Mouse (Mus musculus) neutrophil, adult 5-6 weeks (primary cell): Measurements from ENCODE around the gene Kat8. TPM values are rescaled to one million over a fixed set of nuclear protein-coding genes. Genes with fewer than 3 reads are reported as not detected.
"Not testable (repeated sequence)": the region's sequence is repeated elsewhere in the genome, so short reads cannot be mapped to it uniquely, and the experiment has no call there.

ENCODE experiments used
- ATAC-seq: fragments of 151-379, 151-347 bp; 2 replicates; pipeline ENCODE4 v1.8.0; 2017; ENCODE audit warnings: mild to moderate bottlenecking, moderate TSS enrichment; ENCODE audit not compliant: insufficient number of reproducible peaks, poor library complexity, low FRiP score, severe bottlenecking; ENCODE audit errors: extremely low read depth
- total RNA-seq: library from RNA; stranded (forward); fragments of 200-1000 nt; gene quantifications from 2 replicates; pipeline ENCODE4 v1.2.3, GENCODE M21; 2017

The Kat8 gene
- total RNA-seq, 1 experiment from 2014 or later, result 50.2 TPM

- peak; percentile 86 for ATAC-seq
These were observed 16.9 kb upstream of the Kat8 start, which contains the start of the genes Gm21974 and Vkorc1 for GRCm38 (mm10) chr7:127895442-127895841. Gene Gm21974 (minus strand): TSS chr7:127895454. Gene Vkorc1 (minus strand): TSS chr7:127895617.

- ATAC-seq, result not testable (repeated sequence)
These were observed 16.4 kb upstream of the Kat8 start for GRCm38 (mm10) chr7:127895891-127896290.

GRCm38 (mm10) chr7:127896384-127896783, 15.9 kb upstream of the Kat8 start:
- peak; percentile 51; the same call in 1 of the 2 replicates for ATAC-seq

GRCm38 (mm10) chr7:127897542-127897941, 14.8 kb upstream of the Kat8 start:
- no peak for ATAC-seq

- ATAC-seq, result no peak
These were observed 13.9 kb upstream of the Kat8 start for GRCm38 (mm10) chr7:127898179-127898956.

- ATAC-seq, result no peak
These were observed 12.3 kb upstream of the Kat8 start for GRCm38 (mm10) chr7:127899997-127900396.

- no peak for ATAC-seq
These were observed 10.5 kb upstream of the Kat8 start for GRCm38 (mm10) chr7:127901772-127902171.

- peak; percentile 74 for ATAC-seq
These were observed 8.1 kb upstream of the Kat8 start, which contains the start of gene Bckdk for GRCm38 (mm10) chr7:127903971-127904796. Gene Bckdk (plus strand): TSS chr7:127904082.

- ATAC-seq, result no peak
These were observed 4.4 kb upstream of the Kat8 start for GRCm38 (mm10) chr7:127907939-127908338.

GRCm38 (mm10) chr7:127908656-127909055, 3.7 kb upstream of the Kat8 start:
- no peak for ATAC-seq

- no peak for ATAC-seq
These were observed 622 bp downstream of the Kat8 start for GRCm38 (mm10) chr7:127912938-127913337.

- no peak for ATAC-seq
These were observed 3.0 kb downstream of the Kat8 start for GRCm38 (mm10) chr7:127915293-127915692.

- no peak for ATAC-seq
These were observed 5.9 kb downstream of the Kat8 start for GRCm38 (mm10) chr7:127918203-127918602.

GRCm38 (mm10) chr7:127919290-127919689, 7.0 kb downstream of the Kat8 start:
- no peak for ATAC-seq

- ATAC-seq, result no peak
These were observed 9.2 kb downstream of the Kat8 start for GRCm38 (mm10) chr7:127921516-127921915.

- ATAC-seq, result peak; percentile 74
These were observed 10.3 kb downstream of the Kat8 start for GRCm38 (mm10) chr7:127922451-127923275.

- no peak for ATAC-seq
These were observed 11.4 kb downstream of the Kat8 start for GRCm38 (mm10) chr7:127923714-127924113.

GRCm38 (mm10) chr7:127925252-127925651, 12.9 kb downstream of the Kat8 start:
- no peak for ATAC-seq

- ATAC-seq, result no peak
These were observed 13.8 kb downstream of the Kat8 start for GRCm38 (mm10) chr7:127926066-127926465.
